Mouse (Mus musculus): ENCODE results near the gene Klf7.

The Klf7 gene

GRCm38 (mm10) chr1:64104665-64105064, 17.4 kb downstream of the Klf7 start:
- DNase-seq (ENCODE audit: low spot score in 2 of 2), result no peak

- DNase-seq (ENCODE audit: low spot score in 2 of 2), result no peak
Observed at GRCm38 (mm10) chr1:64101331-64101730, 20.8 kb downstream of the Klf7 start.

- no peak for DNase-seq (ENCODE audit: low spot score in 2 of 2)
Observed at GRCm38 (mm10) chr1:64098800-64099199, 23.3 kb downstream of the Klf7 start.

GRCm38 (mm10) chr1:64097640-64098287, 24.3 kb downstream of the Klf7 start:
- no peak for DNase-seq (ENCODE audit: low spot score in 2 of 2)

- no peak for DNase-seq (ENCODE audit: low spot score in 2 of 2)
Observed at GRCm38 (mm10) chr1:64093018-64093417, 29.1 kb downstream of the Klf7 start.

GRCm38 (mm10) chr1:64091591-64091990, 30.5 kb downstream of the Klf7 start:
- DNase-seq (ENCODE audit: low spot score in 2 of 2), result no peak

GRCm38 (mm10) chr1:64090566-64090965, 31.5 kb downstream of the Klf7 start:
- peak; percentile 43 to 44 for DNase-seq (ENCODE audit: low spot score in 2 of 2)

GRCm38 (mm10) chr1:64089691-64090090, 32.4 kb downstream of the Klf7 start:
- DNase-seq (ENCODE audit: low spot score in 2 of 2), result no peak

- DNase-seq (ENCODE audit: low spot score in 2 of 2), result peak; percentile 32 to 35
Observed at GRCm38 (mm10) chr1:64088604-64089320, 33.3 kb downstream of the Klf7 start.

- peak; percentile 87 to 91 for DNase-seq (ENCODE audit: low spot score in 2 of 2)
Observed at GRCm38 (mm10) chr1:64087657-64088603, 34.2 kb downstream of the Klf7 start.

- DNase-seq (ENCODE audit: low spot score in 2 of 2), result peak in 1 of 2 experiments; percentile 25
Observed at GRCm38 (mm10) chr1:64085875-64086274, 36.2 kb downstream of the Klf7 start.

- no peak for DNase-seq (ENCODE audit: low spot score in 2 of 2)
Observed at GRCm38 (mm10) chr1:64085361-64085760, 36.7 kb downstream of the Klf7 start.

GRCm38 (mm10) chr1:64084706-64085105, 37.4 kb downstream of the Klf7 start:
- peak in 1 of 2 experiments; percentile 15 for DNase-seq (ENCODE audit: low spot score in 2 of 2)

- DNase-seq (ENCODE audit: low spot score in 2 of 2), result no peak
Observed at GRCm38 (mm10) chr1:64081791-64082190, 40.3 kb downstream of the Klf7 start.

- no peak for DNase-seq (ENCODE audit: low spot score in 2 of 2)
Observed at GRCm38 (mm10) chr1:64081217-64081616, 40.9 kb downstream of the Klf7 start.

GRCm38 (mm10) chr1:64080263-64080662, 41.8 kb downstream of the Klf7 start:
- DNase-seq (ENCODE audit: low spot score in 2 of 2), result no peak

GRCm38 (mm10) chr1:64078747-64079211, 43.3 kb downstream of the Klf7 start:
- DNase-seq (ENCODE audit: low spot score in 2 of 2), result no peak

- no peak for DNase-seq (ENCODE audit: low spot score in 2 of 2)
Observed at GRCm38 (mm10) chr1:64078011-64078746, 43.9 kb downstream of the Klf7 start.

- DNase-seq (ENCODE audit: low spot score in 2 of 2), result no peak
Observed at GRCm38 (mm10) chr1:64074051-64074450, 48.0 kb downstream of the Klf7 start.

GRCm38 (mm10) chr1:64070947-64071346, 51.1 kb downstream of the Klf7 start:
- no peak for DNase-seq (ENCODE audit: low spot score in 2 of 2)
